Mouse (Mus musculus): ENCODE data around the gene Thsd4. TPM values are rescaled to one million over a fixed set of nuclear protein-coding genes. Genes with fewer than 3 reads are reported as not detected.

Thsd4 gene
- polyA plus RNA-seq, 1 experiment, result 9.0 TPM

DNA sequence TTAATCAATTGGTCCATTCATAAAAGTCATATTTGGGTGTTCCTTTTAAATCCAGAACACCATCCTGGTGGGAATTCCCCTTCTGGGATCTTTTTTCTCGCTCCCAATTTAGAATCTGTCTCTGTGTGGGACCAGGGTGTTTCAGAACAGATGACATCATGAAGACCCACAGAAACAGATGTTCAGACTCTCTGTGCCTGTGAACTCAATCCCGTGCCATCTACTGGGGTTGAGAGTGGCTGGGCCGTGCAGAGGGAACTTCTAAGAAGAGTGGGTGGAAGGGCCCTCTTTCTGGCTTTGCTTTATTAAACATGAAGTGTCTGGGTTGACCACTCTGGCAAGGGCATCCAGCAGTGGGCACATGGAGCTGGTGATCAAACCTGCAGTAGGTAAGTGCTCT lies 36.7 kb upstream of the Thsd4 start:
- Histone ChIP-seq H3K27ac (ENCODE audit: insufficient read depth, low read depth, low read length) (no peak overlapping the region), H3K4me3 (ENCODE audit: low read depth, low read length) (no peak overlapping the region), H3K27me3 (ENCODE audit: control insufficient read depth, insufficient read depth, low read length) (no peaks in the 10 kb centered on the region), H3K36me3 (ENCODE audit: control insufficient read depth, insufficient read depth, low read length) (no peaks in the 10 kb centered on the region), H3K4me1 (ENCODE audit: control insufficient read depth, insufficient read depth, insufficient read length, low read length) (no peaks in the 10 kb centered on the region; the same call in 1 of the 2 replicates)
- 76% methylated on average over 3 of the region's 3 CpGs for WGBS
- TF ChIP-seq CTCF (IDR thresholded peaks at IDR 0.05; ENCODE audit: extremely low read depth, insufficient read length, insufficient replicate concordance, low read depth, low read length) (no peak), POLR2A (IDR thresholded peaks at IDR 0.05; ENCODE audit: low read depth, low read length) (no peak)

DNA sequence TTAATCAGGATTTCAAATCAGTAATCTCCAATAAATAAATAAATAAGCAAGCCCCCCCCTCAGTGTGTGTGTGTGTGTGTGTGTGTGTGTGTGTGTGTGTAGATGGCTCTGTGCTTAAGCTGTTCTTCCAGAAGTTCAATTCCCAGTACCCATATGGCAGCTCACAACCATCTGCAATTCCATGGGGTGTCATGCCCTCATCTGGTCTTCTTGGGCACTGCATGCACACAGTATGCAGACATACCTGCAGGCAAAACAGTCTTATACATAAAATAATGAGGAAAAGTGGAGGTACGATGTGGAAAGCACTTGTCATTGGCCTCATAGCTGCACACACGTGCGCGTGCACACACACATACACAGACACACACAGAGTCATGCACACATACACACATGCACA lies 29.4 kb upstream of the Thsd4 start:
- Histone ChIP-seq H3K27me3 (ENCODE audit: control insufficient read depth, insufficient read depth, low read length) (no peaks in the 10 kb centered on the region), H3K4me3 (ENCODE audit: low read depth, low read length) (no peak overlapping the region), H3K36me3 (ENCODE audit: control insufficient read depth, insufficient read depth, low read length) (no peaks in the 10 kb centered on the region), H3K27ac (ENCODE audit: insufficient read depth, low read depth, low read length) (no peak overlapping the region), H3K4me1 (ENCODE audit: control insufficient read depth, insufficient read depth, insufficient read length, low read length) (peaks cover 3% of the 10 kb centered on the region; the same call in 1 of the 2 replicates)
- no peak for TF ChIP-seq POLR2A (IDR thresholded peaks at IDR 0.05; ENCODE audit: low read depth, low read length)
- no peak for TF ChIP-seq CTCF (IDR thresholded peaks at IDR 0.05; ENCODE audit: extremely low read depth, insufficient read length, insufficient replicate concordance, low read depth, low read length)
- WGBS, result 90% methylated on average over 4 of the region's 4 CpGs

DNA sequence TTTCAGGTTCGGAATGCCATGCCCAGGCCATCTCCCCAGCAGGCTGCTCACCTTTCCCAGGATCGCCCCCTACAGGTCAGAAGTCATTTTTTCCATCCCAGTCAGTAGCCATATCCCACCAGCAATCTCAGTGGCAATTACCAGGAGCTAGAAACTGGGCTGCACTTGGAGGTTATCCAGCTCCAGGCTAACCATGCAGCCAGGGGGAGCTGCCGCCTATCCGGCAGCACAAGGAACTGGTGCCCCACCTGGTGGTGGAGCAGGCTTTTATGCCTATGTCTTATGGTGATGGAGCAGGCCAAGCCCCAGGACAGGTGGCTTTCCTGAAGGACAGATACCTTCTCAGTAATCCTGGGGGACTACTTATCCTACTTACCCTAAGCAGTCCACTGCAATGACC lies 26.3 kb upstream of the Thsd4 start:
- Histone ChIP-seq H3K4me1 (ENCODE audit: control insufficient read depth, insufficient read depth, insufficient read length, low read length) (peaks cover 5% of the 10 kb centered on the region; the same call in 1 of the 2 replicates), H3K36me3 (ENCODE audit: control insufficient read depth, insufficient read depth, low read length) (no peaks in the 10 kb centered on the region), H3K27me3 (ENCODE audit: control insufficient read depth, insufficient read depth, low read length) (no peaks in the 10 kb centered on the region), H3K27ac (ENCODE audit: insufficient read depth, low read depth, low read length) (no peak overlapping the region), H3K4me3 (ENCODE audit: low read depth, low read length) (no peak overlapping the region)
- WGBS, result 22% methylated on average over 4 of the region's 4 CpGs
- TF ChIP-seq POLR2A (IDR thresholded peaks at IDR 0.05; ENCODE audit: low read depth, low read length) (no peak), CTCF (IDR thresholded peaks at IDR 0.05; ENCODE audit: extremely low read depth, insufficient read length, insufficient replicate concordance, low read depth, low read length) (peak; percentile 95)

DNA sequence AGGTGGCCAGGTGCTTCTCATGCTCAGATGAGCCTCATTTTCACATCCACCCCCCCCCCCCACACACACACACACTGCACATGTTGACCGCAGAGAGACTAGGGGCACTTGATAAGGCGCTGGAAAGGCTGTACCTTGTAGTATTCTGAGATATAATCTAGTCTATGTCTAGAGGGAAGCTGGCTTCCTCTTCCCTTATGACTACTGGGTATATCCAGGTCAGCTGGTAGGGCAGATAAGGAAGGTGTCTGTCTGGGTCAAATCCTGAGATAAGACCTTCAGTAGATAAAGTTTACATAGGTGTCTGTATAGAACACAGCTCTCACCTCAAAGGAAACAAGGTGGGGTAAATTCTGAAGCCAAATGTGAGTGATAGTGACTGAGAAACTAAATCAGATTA lies 24.3 kb upstream of the Thsd4 start:
- no peaks in the 10 kb centered on the region for H3K27me3 ChIP-seq (ENCODE audit: control insufficient read depth, insufficient read depth, low read length)
- no peaks in the 10 kb centered on the region for H3K36me3 ChIP-seq (ENCODE audit: control insufficient read depth, insufficient read depth, low read length)
- peaks cover 5% of the 10 kb centered on the region; the same call in 1 of the 2 replicates for H3K4me1 ChIP-seq (ENCODE audit: control insufficient read depth, insufficient read depth, insufficient read length, low read length)
- WGBS, result 43% methylated on average over 2 of the region's 2 CpGs
- no peak overlapping the region for H3K4me3 ChIP-seq (ENCODE audit: low read depth, low read length)
- TF ChIP-seq POLR2A (IDR thresholded peaks at IDR 0.05; ENCODE audit: low read depth, low read length) (no peak), CTCF (IDR thresholded peaks at IDR 0.05; ENCODE audit: extremely low read depth, insufficient read length, insufficient replicate concordance, low read depth, low read length) (no peak)
- no peak overlapping the region for H3K27ac ChIP-seq (ENCODE audit: insufficient read depth, low read depth, low read length)

DNA sequence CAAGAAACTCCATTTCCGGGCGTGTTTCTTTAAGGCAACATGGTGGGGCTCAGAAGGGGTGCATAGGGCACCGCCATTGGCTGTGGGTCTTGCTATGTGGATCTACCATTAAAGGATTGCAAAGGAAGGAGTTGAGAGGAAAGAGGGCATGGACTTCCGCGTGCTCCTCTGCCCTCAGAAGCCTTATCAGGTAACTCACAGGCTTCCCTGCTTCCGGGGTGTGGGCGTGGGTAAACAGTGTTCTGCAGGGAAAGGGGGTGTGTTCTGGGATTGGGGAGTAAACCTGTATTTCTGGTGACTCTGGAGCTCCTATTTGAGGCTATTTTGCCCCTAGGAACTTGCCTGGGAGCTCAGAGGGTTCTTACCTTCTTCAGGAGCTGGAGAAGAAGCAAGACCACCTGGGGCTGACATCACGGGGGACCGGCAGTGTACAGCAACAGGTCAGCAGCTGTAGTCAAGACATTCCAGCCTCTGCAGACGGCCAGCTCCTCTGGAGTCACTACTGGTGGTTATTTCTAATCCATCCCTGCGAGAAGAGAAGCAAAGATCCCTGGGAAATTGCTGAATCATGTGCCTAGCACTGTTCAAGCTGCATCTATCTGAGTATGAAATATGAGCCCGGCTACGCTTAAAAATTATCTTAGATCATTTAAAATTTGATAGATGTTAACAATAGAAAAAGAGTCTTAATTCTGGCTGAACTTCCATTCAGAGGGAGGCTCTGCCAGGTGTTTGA lies 23.7 kb upstream of the Thsd4 start:
- Histone ChIP-seq H3K27me3 (ENCODE audit: control insufficient read depth, insufficient read depth, low read length) (no peaks in the 10 kb centered on the region), H3K27ac (ENCODE audit: insufficient read depth, low read depth, low read length) (no peak overlapping the region), H3K4me1 (ENCODE audit: control insufficient read depth, insufficient read depth, insufficient read length, low read length) (peaks cover 5% of the 10 kb centered on the region; the same call in 1 of the 2 replicates), H3K4me3 (ENCODE audit: low read depth, low read length) (peak overlapping the region; percentile 14), H3K36me3 (ENCODE audit: control insufficient read depth, insufficient read depth, low read length) (no peaks in the 10 kb centered on the region)
- TF ChIP-seq POLR2A (IDR thresholded peaks at IDR 0.05; ENCODE audit: low read depth, low read length) (no peak), CTCF (IDR thresholded peaks at IDR 0.05; ENCODE audit: extremely low read depth, insufficient read length, insufficient replicate concordance, low read depth, low read length) (no peak)
- 22% methylated on average over 13 of the region's 13 CpGs for WGBS

DNA sequence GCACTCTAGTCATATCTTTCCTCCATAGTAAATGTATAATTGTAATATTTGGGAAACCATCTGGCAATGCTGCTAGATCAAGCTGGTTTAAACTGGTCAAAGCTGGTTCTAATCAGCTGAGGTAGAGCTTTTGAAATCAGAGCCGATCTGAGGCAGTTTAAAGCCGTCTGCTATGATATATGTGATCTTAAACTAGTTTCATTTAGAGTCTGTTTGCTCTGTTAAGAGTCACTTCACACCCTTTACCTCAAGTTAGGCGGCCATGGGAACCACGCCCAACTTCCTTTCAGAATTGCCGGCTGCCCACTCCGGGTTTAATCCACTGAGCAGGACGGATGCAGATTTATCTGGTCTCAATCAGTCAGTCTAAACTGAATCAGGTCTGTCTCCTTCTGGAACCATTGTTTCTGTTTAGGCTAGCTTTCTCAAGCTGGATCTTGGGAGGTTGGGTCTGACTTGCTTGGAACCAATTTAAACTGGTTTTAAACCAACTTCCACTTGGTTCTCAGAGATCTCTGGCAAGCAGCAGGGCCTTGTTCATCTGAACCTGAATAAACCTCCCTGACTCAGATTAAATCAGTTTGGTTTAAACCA lies 21.7 kb upstream of the Thsd4 start:
- TF ChIP-seq CTCF (IDR thresholded peaks at IDR 0.05; ENCODE audit: extremely low read depth, insufficient read length, insufficient replicate concordance, low read depth, low read length) (no peak), POLR2A (IDR thresholded peaks at IDR 0.05; ENCODE audit: low read depth, low read length) (no peak)
- 50% methylated on average over 7 of the region's 7 CpGs for WGBS
- Histone ChIP-seq H3K27ac (ENCODE audit: insufficient read depth, low read depth, low read length) (no peak overlapping the region), H3K36me3 (ENCODE audit: control insufficient read depth, insufficient read depth, low read length) (no peaks in the 10 kb centered on the region), H3K4me3 (ENCODE audit: low read depth, low read length) (no peak overlapping the region), H3K27me3 (ENCODE audit: control insufficient read depth, insufficient read depth, low read length) (no peaks in the 10 kb centered on the region), H3K4me1 (ENCODE audit: control insufficient read depth, insufficient read depth, insufficient read length, low read length) (peaks cover 5% of the 10 kb centered on the region; the same call in 1 of the 2 replicates)

DNA sequence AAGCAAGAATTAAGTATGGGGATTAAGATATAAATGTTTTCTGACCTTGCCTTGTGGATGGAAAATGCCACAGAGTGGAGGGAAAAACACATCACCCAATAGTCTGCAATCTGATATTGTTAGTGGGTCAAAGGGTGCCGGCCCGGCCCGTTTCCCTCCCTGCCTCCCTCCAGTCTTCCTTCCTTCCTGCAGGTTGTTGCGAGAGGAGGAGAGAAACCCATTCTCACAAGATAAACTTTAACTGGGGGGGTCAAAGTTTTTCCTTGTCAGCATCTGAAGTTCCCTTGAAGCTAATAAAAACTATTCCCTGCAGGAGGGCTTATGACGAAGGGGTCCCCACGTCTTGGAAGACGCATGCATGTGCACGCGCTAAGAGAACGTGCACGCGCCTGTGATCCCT lies 8.5 kb upstream of the Thsd4 start:
- 59% methylated on average over 12 of the region's 12 CpGs for WGBS
- TF ChIP-seq POLR2A (IDR thresholded peaks at IDR 0.05; ENCODE audit: low read depth, low read length), result no peak
- TF ChIP-seq CTCF (IDR thresholded peaks at IDR 0.05; ENCODE audit: extremely low read depth, insufficient read length, insufficient replicate concordance, low read depth, low read length), result no peak
- Histone ChIP-seq H3K4me3 (ENCODE audit: low read depth, low read length) (no peak overlapping the region), H3K36me3 (ENCODE audit: control insufficient read depth, insufficient read depth, low read length) (no peaks in the 10 kb centered on the region), H3K27ac (ENCODE audit: insufficient read depth, low read depth, low read length) (no peak overlapping the region), H3K4me1 (ENCODE audit: control insufficient read depth, insufficient read depth, insufficient read length, low read length) (no peaks in the 10 kb centered on the region), H3K27me3 (ENCODE audit: control insufficient read depth, insufficient read depth, low read length) (no peaks in the 10 kb centered on the region)

Measured in small intestine, adult 2 months (tissue).